Mouse (Mus musculus): ENCODE measurements around the gene Ifih1.
A peak's percentile ranks its signal among the peaks of the same experiment; 100 is the strongest.

- TF ChIP-seq CTCF (IDR thresholded peaks at IDR 0.05; ENCODE audit: low read depth), result peak; percentile 64
- no peak for TF ChIP-seq EP300 (IDR thresholded peaks at IDR 0.05; ENCODE audit: low read depth)
Measured at GRCm38 (mm10) chr2:62627728-62628127, 18.3 kb downstream of the Ifih1 start.
